ENCODE assay signal across 9 mouse cellular contexts in the genomic region with DNA sequence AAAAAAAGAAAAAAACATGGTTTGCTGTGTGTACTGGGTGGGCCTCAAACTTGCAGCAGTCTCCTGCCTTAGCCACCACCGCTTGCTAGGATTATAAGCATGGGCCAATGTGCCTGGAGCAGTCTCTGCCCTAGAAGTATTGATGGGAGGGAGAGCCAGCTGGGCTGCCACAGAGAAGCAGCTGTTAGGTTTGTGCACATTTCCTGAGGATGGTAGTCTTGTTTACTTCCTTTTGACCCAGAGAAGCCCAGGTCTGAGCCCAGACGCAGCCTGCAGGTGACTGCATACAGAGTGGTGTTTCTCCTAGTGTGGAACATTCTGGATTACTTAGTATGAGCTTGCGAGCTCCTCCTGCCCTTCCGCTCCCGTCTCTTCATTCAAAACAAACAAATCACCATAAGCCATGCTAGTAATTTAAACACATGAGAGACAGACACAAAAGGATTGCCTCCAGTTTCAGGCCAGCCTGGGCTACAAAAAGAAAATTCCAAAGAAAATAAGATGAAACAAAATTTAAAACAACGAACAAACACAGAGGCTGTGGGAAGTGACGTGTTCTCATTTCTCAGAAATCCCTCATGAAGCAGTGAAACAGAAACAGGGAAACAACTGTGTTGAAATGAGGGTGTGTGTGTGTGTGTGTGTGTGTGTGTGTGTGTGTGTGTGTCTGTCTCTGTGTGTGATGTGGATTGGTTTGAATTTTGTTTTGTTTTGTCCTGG. TPM values are rescaled to one million over a fixed set of nuclear protein-coding genes. Genes with fewer than 3 reads are reported as not detected.
DNase-seq lines count a peak whose midpoint lies in the region; ATAC-seq and TF ChIP-seq lines count a peak whose summit lies in the region.
"Had no signal": no experiment of that assay in that cellular context is flagged by ENCODE, and none has a peak within 500 bp of the region (broad histone marks: within the 10 kb centered on the region; RNA-seq: fewer than 3 reads in every experiment).

No protein-coding gene starts in this region.

- no peak overlapping the region for H3K9ac ChIP-seq in kidney, embryonic 14.5 days (ENCODE audit: low read depth, low read length)
- peak overlapping the region; percentile 37; the same call in 1 of the 2 replicates for H3K9ac ChIP-seq in ES-E14 (ENCODE audit: insufficient read depth, low read depth, low read length, poor library complexity, severe bottlenecking)
- H3K9ac ChIP-seq in heart, embryonic 16.5 days (ENCODE audit: low read length): peak overlapping the region; percentile 66
- H3K9ac ChIP-seq: neural tube, embryonic 12.5 days had no signal

- no peaks in the 10 kb centered on the region for H3K27me3 ChIP-seq in kidney, embryonic 14.5 days (ENCODE audit: control insufficient read depth, insufficient read depth, low read length)
- H3K27me3 ChIP-seq in heart, embryonic 16.5 days (ENCODE audit: control insufficient read depth, insufficient read depth, low read length): no peaks in the 10 kb centered on the region
- H3K27me3 ChIP-seq: neural tube, embryonic 12.5 days had no signal

- no peak overlapping the region for H3K4me2 ChIP-seq in kidney, embryonic 14.5 days (replicated peaks; ENCODE audit: low read depth, low read length)
- H3K4me2 ChIP-seq in heart, embryonic 16.5 days (ENCODE audit: low read depth, low read length): peak overlapping the region; percentile 49; the same call in 1 of the 2 replicates

- no peak overlapping the region for H3K4me3 ChIP-seq in kidney, embryonic 14.5 days (ENCODE audit: low read length)
- no peak overlapping the region for H3K4me3 ChIP-seq in ES-E14 (ENCODE audit: insufficient read depth in 1 of 2, low read depth in 1 of 2, low read length in 2 of 2, poor library complexity in 1 of 2, severe bottlenecking in 1 of 2)
- no peak overlapping the region for H3K4me3 ChIP-seq in heart, embryonic 16.5 days (ENCODE audit: low read length)
- H3K4me3 ChIP-seq: neural tube, embryonic 12.5 days had no signal

- WGBS in kidney, embryonic 14.5 days: 79% methylated on average over 7 of the region's 7 CpGs
- 72% methylated on average over 7 of the region's 7 CpGs for WGBS in heart, embryonic 16.5 days

- peak overlapping the region; percentile 51; the same call in 1 of the 2 replicates for H3K27ac ChIP-seq in kidney, embryonic 14.5 days (ENCODE audit: low read depth, low read length)
- peak overlapping the region; percentile 82 for H3K27ac ChIP-seq in ES-E14 (ENCODE audit: insufficient read depth, low read depth, low read length, poor library complexity, severe bottlenecking)
- peak overlapping the region; percentile 95 for H3K27ac ChIP-seq in heart, embryonic 16.5 days (ENCODE audit: low read length)

- peaks cover 57% of the 10 kb centered on the region for H3K4me1 ChIP-seq in kidney, embryonic 14.5 days (ENCODE audit: control insufficient read depth, insufficient read depth, low read length)
- peaks cover 6 to 32% of the 10 kb centered on the region in 2 experiments for H3K4me1 ChIP-seq in ES-E14 (ENCODE audit: control insufficient read depth in 2 of 2, insufficient read depth in 2 of 2, low read length in 2 of 2, poor library complexity in 1 of 2)
- peaks cover 69% of the 10 kb centered on the region for H3K4me1 ChIP-seq in heart, embryonic 16.5 days (ENCODE audit: control insufficient read depth, insufficient read depth, low read length)

- H3K36me3 ChIP-seq in kidney, embryonic 14.5 days (ENCODE audit: control insufficient read depth, insufficient read depth, low read length): peaks cover 23% of the 10 kb centered on the region; the same call in 1 of the 2 replicates
- peaks cover 5% of the 10 kb centered on the region; the same call in 1 of the 2 replicates for H3K36me3 ChIP-seq in ES-E14 (ENCODE audit: control insufficient read depth, insufficient read depth, low read length, poor library complexity, severe bottlenecking)
- peaks cover 18% of the 10 kb centered on the region for H3K36me3 ChIP-seq in heart, embryonic 16.5 days (ENCODE audit: control insufficient read depth, insufficient read depth)

- no peaks in the 10 kb centered on the region for H3K9me3 ChIP-seq in kidney, embryonic 14.5 days (ENCODE audit: control insufficient read depth, low read length)
- no peaks in the 10 kb centered on the region for H3K9me3 ChIP-seq in ES-E14 (ENCODE audit: control insufficient read depth, insufficient read depth, low read depth, low read length)
- no peaks in the 10 kb centered on the region for H3K9me3 ChIP-seq in heart, embryonic 16.5 days (replicated peaks; ENCODE audit: control insufficient read depth, low read length)
- H3K9me3 ChIP-seq: neural tube, embryonic 12.5 days had no signal

- in situ Hi-C loops in ES-E14 (cut with MboI; ENCODE audit: low sequenced_read_pairs in 2 of 2, unreplicated experiment in 2 of 2): no loop called here

- no peak for DNase-seq in kidney, postnatal 14 days
- no peak for DNase-seq in ES-E14 (ENCODE audit: low read depth, low spot score)
- peak; percentile 57 for DNase-seq in lung, postnatal 25 days (ENCODE audit: low spot score)
- DNase-seq in embryo, embryonic 9.5 days (ENCODE audit: extremely low spot score): no peak
- DNase-seq in frontal cortex, postnatal 36 days (ENCODE audit: low spot score in 2 of 2): no peak

- no peak for ATAC-seq in kidney, embryonic 14.5 days (ENCODE audit: low FRiP score, low TSS enrichment)
- no peak for ATAC-seq in heart, embryonic 16.5 days (replicated peaks; ENCODE audit: extremely low read depth, insufficient read depth, low FRiP score)
- no peak for ATAC-seq in cerebellum, adult (ENCODE audit: insufficient number of reproducible peaks, low FRiP score, low TSS enrichment)

TF ChIP-seq in ES-E14, 5 proteins besides CTCF, POLR2A, EP300 and RAD21:
- TF ChIP-seq HCFC1 (IDR thresholded peaks at IDR 0.05; ENCODE audit: borderline replicate concordance, insufficient read depth, low read length): no peak
- no peak for TF ChIP-seq ZC3H11A (IDR thresholded peaks at IDR 0.05; ENCODE audit: borderline replicate concordance, low read depth, low read length)

RNA-seq across cellular contexts. Expression of gene Mcl1, which starts 10.2 kb away (rescaled TPM):
- 47.4 and 76.1 TPM in 2 replicates for polyA plus RNA-seq in kidney, embryonic 14.5 days (2014; fragmentation: Nextera tagmentation; extraction: Ambion mirVana)
- total RNA-seq in ES-E14 (2012; rRNA removed): 207 and 253 TPM in 2 replicates
- 31.9 and 38.3 TPM in 2 replicates for polyA plus RNA-seq in heart, embryonic 16.5 days (2015; fragmentation: Nextera tagmentation; extraction: Ambion mirVana)

RNA-seq across cellular contexts. Expression of gene Adamtsl4, which starts 19.0 kb away (rescaled TPM):
- polyA plus RNA-seq in kidney, embryonic 14.5 days (2014; fragmentation: Nextera tagmentation; extraction: Ambion mirVana): 2.0 and 3.7 TPM in 2 replicates
- total RNA-seq in ES-E14 (2012; rRNA removed): 1.9 and 5.0 TPM in 2 replicates
- polyA plus RNA-seq in heart, embryonic 16.5 days (2015; fragmentation: Nextera tagmentation; extraction: Ambion mirVana): 8.5 and 13.7 TPM in 2 replicates

RNA-seq across cellular contexts. Expression of gene Ensa, which starts 44.0 kb away (rescaled TPM):
- 64.0 and 66.9 TPM in 2 replicates for polyA plus RNA-seq in kidney, embryonic 14.5 days (2014; fragmentation: Nextera tagmentation; extraction: Ambion mirVana)
- 54.1 and 56.8 TPM in 2 replicates for total RNA-seq in ES-E14 (2012; rRNA removed)
- polyA plus RNA-seq in heart, embryonic 16.5 days (2015; fragmentation: Nextera tagmentation; extraction: Ambion mirVana): 51.1 and 53.0 TPM in 2 replicates
